Mouse (Mus musculus): Measurements from ENCODE around the gene Zdhhc20. TPM values are rescaled to one million over a fixed set of nuclear protein-coding genes. Genes with fewer than 3 reads are reported as not detected.
"Not testable (repeated sequence)": the region's sequence is repeated elsewhere in the genome, so short reads cannot be mapped to it uniquely, and the experiment has no call there.

Zdhhc20 gene
- total RNA-seq, 4 experiments from 2014 or later, result 4.4 to 9.8 (median 7.4) TPM

DNA sequence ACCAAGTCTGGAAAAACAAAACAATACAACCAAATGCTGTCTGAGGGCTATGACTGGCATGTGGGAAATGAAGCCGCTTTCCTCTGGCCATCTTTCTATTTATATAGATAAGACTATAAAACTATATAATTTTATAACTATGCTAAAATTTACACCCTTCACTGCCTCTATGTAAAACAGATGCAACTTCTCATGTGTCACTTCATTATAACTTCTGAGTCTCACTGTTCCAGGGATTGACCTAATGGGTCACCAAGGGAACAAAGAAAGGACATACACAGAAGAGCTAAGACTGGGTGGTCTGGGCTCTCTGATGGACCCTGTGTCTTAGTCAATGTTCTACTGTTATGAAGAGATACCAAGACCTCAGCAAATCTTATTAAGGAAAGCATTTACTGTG is 2.9 kb upstream of the Zdhhc20 start:
- DNase-seq (ENCODE audit: low spot score), result no peak

DNA sequence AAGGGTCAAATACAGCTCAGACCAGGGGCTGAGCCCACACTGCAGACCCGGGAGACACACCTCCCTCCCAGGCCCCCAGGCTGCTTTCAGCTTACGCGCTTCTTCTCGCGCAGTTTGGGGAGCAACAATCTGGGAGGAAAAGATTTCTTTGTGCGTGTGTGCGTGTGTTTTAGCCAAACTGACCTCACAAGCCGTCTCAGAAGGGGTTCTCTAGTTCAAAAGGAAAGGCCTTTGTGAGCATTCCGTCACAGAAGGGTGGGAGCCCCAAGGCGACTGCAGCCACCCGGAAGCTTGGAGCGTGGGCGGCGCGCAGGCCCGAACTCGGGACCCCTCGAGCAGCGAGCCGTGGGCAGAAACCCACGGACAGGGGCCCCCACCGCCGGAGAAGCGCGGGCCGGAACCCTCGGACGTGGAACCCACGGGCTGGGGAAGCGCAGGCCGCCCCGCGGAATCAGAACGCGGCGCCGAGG is 500 bp downstream of the Zdhhc20 start:
- peak; percentile 33 for DNase-seq (ENCODE audit: low spot score)

DNA sequence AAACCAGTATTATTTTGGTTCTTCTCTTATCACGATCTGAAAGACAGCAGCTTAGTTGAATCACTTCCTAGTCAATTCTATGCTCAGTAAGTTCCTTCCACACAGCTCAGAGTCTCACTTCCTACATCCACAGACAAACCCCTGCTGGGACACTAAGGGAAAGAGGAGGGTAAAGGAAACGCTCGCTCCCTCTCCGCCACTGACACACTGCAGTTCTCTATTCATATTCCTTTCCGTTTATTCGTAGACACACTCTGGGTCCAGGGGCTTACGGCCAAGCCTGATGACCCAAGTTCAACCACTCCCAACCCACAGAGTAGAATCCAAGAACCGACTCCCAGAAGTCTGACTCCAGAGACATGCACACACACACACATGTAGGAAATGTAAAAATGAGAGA is 2.9 kb downstream of the Zdhhc20 start:
- peak; percentile 41 for DNase-seq (ENCODE audit: low spot score)

DNA sequence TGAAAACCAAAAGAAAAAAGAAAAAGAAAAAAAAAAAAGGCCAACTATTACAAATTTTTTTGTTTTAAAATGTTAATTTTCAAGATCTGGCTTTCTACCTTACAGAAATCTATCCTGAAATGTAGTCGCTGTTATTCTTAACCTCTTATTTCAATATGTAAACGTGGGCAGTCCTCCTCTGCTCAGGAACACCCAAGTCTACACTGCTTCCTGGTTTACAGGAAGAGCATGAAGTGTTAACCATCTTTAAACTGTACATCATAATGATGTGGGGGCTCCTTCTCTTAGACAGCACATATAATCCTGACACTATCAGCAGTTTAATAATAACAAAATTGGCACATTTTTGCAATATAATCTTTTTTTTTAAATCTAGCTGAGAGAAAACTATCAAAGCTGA is 4.0 kb downstream of the Zdhhc20 start:
- no peak for DNase-seq (ENCODE audit: low spot score)

DNA sequence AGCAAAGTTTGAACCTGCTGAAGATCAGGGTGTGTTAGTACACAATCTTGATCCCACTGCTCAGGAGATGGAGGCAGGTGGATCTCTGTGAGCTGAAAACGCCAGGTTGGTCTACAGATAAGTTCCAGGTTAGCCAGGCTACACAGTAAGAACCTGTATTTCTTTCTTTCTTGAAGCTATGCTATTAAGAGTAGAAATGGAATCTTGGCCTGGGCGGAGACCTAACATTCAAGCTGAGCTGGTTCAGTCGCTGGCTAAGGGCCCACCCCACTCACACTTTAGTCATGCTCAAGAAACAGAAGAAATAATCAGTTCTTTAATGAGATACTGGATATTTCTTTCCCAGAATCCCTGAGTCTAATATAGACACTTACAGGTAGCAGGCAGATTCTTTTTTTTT is 6.7 kb downstream of the Zdhhc20 start:
- DNase-seq (ENCODE audit: low spot score), result no peak

DNA sequence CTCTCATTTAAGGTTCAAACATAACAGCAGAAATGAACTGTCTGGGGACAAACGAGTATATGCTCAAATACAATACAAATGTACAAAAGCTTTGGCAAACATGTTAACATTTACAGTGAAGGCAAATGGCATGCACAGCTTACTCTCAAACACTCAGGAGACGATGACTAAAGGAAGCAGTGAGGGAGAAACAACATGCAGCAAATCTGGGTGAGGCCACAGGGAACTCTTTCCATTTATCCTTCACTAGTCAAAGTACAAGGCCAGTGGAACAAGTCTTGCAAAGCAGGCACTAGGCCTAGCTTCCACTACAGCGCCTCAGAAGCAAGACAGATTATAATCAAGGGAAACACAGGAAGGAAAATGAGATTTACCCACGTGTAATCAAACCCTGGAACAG is 7.4 kb downstream of the Zdhhc20 start:
- no peak for DNase-seq (ENCODE audit: low spot score)

DNA sequence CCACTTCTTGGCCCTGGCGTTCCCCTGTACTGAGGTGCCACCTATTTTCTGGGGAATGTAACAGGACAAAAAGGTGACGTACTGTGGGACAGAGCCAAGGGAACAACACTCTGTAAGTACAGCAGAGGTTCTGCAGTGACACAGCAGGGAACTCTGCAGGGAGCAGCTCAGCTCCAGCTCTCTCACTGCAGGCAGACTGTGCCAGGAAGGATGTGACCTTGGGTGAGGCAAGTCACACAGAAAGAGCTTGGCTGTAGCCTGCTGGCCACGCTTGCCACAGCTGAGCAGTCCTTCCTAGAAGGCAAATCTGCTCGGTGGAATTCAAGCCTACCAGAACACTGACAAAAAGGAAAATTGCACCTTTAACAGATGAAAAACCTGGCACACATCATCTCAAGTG is 8.3 kb downstream of the Zdhhc20 start:
- peak; percentile 80 for DNase-seq (ENCODE audit: low spot score)

DNA sequence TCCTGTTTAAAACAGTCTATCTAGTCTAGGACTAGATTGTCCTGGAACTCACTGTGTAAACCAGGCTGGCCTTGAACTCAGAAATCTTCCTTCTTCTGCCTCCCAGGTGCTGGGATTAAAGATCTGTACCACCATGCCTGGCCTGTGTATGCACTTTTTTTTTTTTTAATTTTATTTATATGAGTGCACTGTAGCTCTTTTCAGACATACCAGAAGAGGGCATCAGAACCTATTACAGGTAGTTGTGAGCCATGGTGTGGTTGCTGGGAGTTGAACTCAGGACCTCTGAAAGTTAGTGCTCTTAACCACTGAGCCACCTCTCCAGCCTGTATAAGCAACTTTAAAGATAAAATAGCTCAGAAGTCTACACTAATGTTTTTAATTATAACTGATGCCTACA is 9.0 kb downstream of the Zdhhc20 start:
- no peak for DNase-seq (ENCODE audit: low spot score)

DNA sequence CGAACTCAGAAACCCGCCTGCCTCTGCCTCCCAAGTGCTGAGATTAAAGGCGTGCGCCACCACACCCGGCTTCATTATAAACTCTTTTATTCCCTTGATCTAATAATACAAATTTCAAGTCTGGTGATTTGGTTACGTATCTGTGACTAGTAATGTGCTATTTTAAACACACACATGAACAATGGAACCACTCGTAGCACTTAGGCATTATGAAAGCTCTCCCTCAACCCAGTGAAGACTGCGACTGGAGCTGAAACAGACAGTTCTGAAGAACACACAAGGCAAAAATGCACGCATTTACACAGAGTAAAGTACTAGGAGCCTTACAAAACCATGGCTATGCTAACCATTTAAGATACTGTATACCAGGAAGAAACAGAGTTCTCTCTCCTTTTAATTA is 12.2 kb downstream of the Zdhhc20 start:
- DNase-seq (ENCODE audit: low spot score), result no peak

DNA sequence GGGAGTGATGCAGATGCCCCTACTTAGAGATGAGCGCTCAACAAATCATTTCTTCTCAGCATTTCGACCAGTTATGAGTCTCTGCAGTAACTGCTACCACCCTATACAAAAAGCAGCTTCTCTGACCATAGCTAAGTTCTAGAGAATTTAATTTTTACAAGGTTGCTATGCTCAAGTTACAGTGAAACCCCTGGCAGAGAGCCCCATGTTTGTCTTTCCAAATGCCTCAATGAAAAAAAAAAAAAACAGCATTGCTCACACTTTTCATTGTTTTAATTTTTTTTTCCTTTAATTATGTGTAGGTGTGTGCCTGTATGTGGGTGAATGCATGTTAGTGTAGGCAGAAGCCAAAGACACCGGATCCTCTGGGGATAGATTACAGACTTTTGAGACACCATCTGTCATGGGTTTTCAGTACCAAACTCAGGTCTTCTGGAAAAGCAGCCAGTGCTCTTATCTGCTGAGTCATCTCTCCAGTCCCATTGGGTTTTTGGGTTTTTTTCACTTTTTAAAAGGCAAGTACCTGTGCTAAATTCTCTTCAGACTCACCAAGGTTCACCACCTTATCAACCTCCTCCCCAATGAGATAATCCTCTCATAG is 23.3 kb downstream of the Zdhhc20 start:
- DNase-seq (ENCODE audit: low spot score), result no peak

DNA sequence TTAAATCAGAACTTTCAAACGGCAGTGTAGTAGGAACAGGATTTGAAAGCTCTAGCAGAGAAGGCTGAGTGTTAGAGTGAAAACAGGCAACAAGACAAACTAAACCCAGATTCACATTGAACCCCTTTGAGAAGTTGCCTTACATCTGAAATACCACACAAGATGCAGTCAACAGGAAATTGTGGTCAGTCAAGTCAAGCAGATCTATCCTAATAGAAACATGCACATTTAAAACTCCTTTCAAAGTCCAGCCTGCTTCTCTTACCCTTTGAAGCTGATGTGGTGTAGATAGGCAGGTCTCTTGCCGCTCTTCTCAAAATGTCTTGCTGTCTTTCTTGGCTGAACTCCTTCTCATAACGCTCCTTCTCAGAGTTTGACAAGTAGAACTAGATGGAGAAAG is 24.8 kb downstream of the Zdhhc20 start:
- DNase-seq (ENCODE audit: low spot score), result no peak

DNA sequence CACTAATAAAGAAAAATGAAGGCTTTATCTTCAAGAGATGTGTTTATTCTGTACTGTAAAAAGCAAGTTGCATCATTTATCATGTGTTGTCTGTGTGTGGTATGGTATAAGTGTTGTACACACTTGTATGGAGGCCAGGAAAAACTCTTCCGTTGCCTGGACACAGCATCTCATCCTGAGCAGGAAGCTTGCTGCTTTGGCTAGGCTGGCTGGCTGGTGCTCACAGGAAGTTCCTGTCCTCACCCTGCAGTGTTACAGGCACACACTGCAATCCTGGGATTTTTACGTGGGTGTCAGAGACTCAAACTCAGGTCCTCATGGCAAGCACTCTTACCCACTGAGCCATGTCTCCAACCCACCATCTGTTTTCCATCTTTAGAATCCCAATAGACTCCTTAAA is 26.9 kb downstream of the Zdhhc20 start:
- peak; percentile 9 for DNase-seq (ENCODE audit: low spot score)

DNA sequence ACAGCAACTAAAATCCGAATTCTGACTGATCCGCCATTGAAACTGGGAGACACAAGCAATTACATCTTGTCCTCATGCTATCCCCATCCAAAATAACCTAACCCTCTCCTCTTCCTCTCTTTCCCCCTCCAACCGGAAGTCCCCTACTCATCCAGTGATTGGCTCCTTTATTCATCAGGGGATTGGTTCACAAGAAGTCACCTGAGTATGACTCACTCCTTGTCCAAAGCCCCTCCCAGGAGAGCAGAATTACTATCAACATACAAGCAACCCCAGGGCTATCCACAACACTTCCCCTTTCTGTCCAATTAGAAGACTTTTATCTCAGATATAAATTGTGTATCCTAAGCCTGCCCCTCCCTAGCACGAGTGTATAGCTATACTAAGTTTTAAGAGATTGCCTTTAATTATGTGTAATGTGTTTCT is 28.1 kb downstream of the Zdhhc20 start:
- no peak for DNase-seq (ENCODE audit: low spot score)

DNA sequence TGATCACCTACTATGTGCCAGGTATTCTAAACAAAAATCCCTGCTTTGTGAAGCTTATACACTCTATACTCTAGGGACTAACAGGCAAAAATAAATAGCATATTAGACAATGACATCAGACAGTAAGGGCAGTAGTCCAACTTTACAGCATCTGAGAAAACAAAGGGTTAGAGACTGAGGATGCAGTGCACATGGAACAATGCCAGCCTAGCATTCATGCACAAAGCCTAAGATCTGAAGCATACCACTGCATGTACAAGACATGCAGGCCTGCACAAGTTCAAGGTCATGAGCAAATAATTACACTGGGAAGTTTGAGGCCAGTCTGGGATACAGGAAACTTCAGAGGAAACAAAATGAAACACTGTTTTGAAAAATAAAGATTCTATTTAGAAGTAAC is 30.6 kb downstream of the Zdhhc20 start:
- peak; percentile 12 for DNase-seq (ENCODE audit: low spot score)

DNA sequence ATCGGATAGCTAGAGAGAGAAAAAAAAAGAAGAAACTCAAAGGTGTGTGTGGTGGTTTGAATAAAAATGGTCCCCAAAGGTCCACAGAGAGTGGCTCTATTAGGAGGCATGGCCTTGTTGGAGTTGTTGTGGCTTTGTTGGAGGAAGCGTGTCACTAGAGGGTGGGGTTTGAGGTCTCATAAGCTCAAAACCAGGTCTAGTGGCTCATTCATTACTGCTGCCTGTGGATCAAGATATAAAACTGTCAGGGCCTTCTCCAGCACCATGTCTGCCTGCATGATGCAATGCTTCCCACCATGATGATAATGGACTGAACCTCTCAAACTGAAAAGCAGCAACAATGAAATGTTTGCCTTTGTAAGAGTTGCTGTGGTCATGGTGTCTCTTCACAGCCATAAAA is 31.5 kb downstream of the Zdhhc20 start:
- no peak for DNase-seq (ENCODE audit: low spot score)

DNA sequence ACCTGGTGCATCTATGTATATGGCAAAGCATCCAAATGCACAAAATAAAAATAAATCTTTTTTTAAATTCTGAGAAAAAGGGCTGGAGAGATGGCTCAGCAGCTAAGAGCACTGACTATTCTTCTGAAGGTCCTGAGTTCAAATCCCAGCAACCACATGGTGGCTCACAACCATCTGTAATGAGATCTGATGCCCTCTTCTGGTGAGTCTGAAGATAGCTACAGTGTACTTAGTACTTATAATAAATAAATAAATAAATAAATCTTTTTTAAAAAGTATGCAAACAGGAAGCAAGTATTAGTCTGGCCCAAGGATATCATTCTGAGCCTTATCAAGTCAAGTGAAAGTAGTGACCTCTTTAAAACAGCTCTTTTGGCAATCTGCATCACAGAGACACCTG is 34.0 kb downstream of the Zdhhc20 start:
- DNase-seq (ENCODE audit: low spot score), result not testable (repeated sequence)

DNA sequence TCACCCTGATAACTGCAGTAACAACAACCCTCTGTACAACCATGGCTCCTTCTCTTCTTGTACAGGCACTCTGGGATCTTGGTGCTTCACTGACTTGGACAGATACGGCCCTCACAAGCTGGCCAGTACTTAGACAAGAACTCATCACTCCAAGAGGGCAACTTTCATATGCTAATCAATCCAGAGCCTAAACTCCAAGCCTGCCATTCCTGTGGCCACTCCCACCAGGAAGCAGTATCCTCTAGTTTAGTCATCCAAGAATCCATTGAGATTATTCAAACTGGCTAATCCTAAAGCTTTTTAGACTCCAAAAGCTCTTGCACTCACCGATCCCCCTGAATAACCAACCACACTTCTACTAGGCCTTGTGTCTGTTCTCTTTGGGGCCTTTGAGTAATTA is 37.1 kb downstream of the Zdhhc20 start:
- no peak for DNase-seq (ENCODE audit: low spot score)

DNA sequence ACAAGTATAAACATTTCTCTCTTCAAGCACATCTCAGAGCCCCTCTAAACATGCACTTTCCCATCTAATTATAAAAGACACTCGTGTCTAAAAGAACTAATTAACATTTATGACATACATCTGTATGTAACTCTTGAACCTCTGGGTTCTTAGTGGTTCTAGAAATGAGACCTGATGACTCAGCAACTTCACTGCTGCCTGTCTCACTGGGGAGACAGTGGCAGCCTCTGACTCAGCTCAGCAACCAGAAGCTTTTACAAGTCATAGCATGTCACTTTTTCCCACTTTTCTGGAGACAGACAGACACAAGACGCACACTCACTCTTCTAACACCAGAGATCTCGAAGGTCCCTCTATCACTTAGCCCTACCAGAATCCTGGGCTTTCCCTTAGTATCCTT is 39.7 kb downstream of the Zdhhc20 start:
- no peak for DNase-seq (ENCODE audit: low spot score)

DNA sequence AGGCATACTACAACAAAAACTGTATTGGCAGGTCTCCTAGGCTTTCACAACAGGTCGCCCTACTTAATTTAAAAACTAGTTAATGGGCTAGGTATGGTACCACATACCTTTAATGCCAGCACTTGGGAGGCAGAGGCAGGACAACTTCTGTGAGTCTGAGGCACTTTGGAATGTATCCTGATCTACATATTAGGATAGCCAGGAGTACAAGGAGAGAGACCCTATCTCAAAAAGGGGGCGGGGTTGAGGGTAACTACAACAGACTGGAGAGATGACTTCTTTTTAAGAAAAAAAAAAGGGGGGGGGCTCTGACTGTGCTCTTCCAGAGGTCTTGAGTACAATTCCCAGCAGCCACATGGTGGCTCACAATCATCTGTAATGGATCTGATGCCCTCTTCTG is 41.4 kb downstream of the Zdhhc20 start:
- DNase-seq (ENCODE audit: low spot score), result no peak

DNA sequence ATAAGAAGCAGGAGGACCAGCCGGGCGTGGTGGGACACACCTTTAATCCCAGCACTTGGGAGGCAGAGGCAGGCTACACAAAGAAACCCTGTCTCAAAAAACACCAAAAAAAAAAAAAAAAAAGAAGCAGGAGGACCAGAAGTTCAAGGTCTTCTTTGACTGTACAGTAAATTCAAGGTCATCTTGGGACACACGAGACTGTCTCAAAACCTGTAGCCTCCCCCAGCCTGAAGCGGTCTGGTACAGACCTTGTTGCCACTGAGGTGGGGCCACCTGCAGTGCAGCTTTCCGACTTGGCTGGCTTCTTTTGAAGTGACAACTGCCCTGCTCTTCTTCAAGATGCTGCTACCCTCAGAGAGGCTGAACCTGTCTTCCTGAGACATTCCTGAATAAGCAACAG is 42.0 kb downstream of the Zdhhc20 start:
- DNase-seq (ENCODE audit: low spot score), result not testable (repeated sequence)

DNA sequence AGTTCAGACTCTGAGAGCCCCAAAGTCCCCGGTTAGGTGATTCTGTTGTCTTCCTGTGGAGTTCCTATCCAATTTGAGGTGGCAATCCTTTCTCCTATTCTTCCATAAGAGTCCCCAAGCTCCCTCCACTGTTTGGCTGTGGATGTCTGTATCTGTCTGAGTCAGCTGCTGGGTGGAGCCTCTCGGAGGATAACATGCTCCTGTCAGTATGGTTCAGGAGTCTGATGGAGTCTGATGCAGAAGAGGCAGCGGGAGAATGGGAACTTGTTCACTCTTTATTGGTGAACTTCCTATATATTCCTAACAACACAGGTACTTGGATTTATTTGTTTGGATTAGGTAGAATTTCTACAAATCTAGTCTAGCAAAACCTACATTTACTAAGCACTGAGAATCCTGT is 45.5 kb downstream of the Zdhhc20 start:
- DNase-seq (ENCODE audit: low spot score), result no peak

DNA sequence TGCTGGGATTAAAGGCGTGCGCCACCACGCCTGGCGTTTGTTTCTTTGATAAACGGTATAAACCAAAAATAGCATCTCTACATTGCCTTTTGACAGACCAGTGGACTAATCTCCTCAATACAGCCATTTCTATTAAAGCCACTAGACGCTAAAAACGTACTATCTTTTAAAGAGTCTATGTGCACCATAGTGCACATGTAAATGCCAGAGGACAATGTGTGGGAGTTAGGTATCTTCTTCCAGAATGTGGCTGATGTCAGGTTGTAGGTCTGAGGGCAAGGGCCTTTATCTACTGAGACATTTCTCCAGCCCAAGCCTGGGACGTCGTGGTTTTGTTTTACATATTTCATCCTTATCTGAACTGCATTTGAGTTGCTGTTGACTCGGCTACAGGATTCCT is 54.9 kb downstream of the Zdhhc20 start:
- DNase-seq (ENCODE audit: low spot score), result no peak

DNA sequence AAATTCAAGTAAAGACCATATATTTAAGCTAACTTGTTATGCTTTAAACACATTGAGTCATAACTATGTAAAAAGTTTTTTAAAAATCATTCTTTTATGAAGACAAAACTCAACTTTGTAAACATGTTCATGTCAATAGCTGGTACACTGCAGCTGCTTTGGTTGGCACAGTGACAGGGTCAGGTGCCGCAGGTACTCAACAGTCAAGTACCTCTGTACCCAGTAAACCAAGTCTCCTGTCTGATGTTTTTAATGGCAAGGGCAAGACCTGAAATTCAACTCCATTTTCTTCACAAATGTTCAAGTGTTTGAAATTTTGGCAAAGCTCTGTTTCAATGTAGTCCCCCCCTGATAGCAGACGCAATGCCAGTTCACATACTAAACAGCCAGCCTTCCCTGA is 56.5 kb downstream of the Zdhhc20 start:
- no peak for DNase-seq (ENCODE audit: low spot score)

DNA sequence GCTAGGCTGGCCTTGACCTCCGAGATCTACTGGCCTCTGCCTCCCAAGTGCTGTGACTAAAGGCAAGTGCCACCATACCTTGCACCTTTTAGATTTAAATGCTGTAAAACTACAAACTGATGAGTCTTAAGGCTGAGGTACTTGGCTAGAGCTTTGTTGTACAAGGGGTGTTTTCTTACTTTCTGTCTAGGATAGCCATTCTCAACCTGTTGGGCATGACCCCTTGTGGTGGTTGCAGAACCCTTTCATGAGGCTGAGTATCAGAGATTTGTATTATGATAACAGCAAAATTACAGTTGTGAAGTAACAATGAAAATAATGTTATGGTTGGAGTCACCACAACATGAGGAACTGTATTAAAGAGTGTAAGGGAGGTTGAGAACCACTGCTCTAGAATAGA is 62.8 kb downstream of the Zdhhc20 start:
- DNase-seq (ENCODE audit: low spot score), result no peak
